Comparison of ENCODE assay signal across 11 mouse cellular contexts in genomic region chr12:36036776-36037175, GRCm38 (mm10). TPM values are rescaled to one million over a fixed set of nuclear protein-coding genes. Genes with fewer than 3 reads are reported as not detected.
DNase-seq lines count a peak whose midpoint lies in the region; ATAC-seq and TF ChIP-seq lines count a peak whose summit lies in the region.
"Had no signal": no experiment of that assay in that cellular context is flagged by ENCODE, and none has a peak within 500 bp of the region (broad histone marks: within the 10 kb centered on the region; RNA-seq: fewer than 3 reads in every experiment).

No protein-coding gene starts in this region.

- ATAC-seq in intestine, postnatal 0 days: peak; percentile 50
- ATAC-seq in intestine, embryonic 16.5 days: no peak; the same call in 1 of the 2 replicates
- ATAC-seq in hematopoietic stem cell, adult 5-6 weeks (replicated peaks in 1 of 2; ENCODE audit: insufficient read depth in 1 of 2, low FRiP score in 2 of 2, low TSS enrichment in 1 of 2, low read depth in 1 of 2, poor library complexity in 2 of 2, severe bottlenecking in 2 of 2): peak; percentile 14 to 15; a peak in 2 of 4 replicates

- H3K9ac ChIP-seq in intestine, postnatal 0 days (ENCODE audit: low read depth, low read length): no peak overlapping the region
- H3K9ac ChIP-seq in intestine, embryonic 16.5 days (ENCODE audit: low read depth, low read length): no peak overlapping the region
- H3K9ac ChIP-seq: midbrain, embryonic 12.5 days had no signal

- H3K9me3 ChIP-seq in intestine, postnatal 0 days (ENCODE audit: control insufficient read depth): no peaks in the 10 kb centered on the region
- H3K9me3 ChIP-seq in intestine, embryonic 16.5 days (ENCODE audit: control insufficient read depth, low read length): no peaks in the 10 kb centered on the region; the same call in 1 of the 2 replicates

- H3K4me2 ChIP-seq in intestine, postnatal 0 days (replicated peaks; ENCODE audit: low read depth): 0 out of 2 replicates have a peak overlapping the region, but pooled peaks have one; percentile 24
- no peak overlapping the region for H3K4me2 ChIP-seq in intestine, embryonic 16.5 days (ENCODE audit: low read depth, low read length)
- H3K4me2 ChIP-seq: midbrain, embryonic 12.5 days had no signal

- no peaks in the 10 kb centered on the region for H3K27me3 ChIP-seq in intestine, postnatal 0 days (replicated peaks; ENCODE audit: control insufficient read depth, insufficient read depth, low read length)
- H3K27me3 ChIP-seq in intestine, embryonic 16.5 days (replicated peaks; ENCODE audit: control insufficient read depth, insufficient read depth, low read length): no peaks in the 10 kb centered on the region
- H3K27me3 ChIP-seq: midbrain, embryonic 12.5 days had no signal

- 55% methylated on average over 10 of the region's 10 CpGs for WGBS in intestine, postnatal 0 days
- WGBS in intestine, embryonic 16.5 days: 72% methylated on average over 10 of the region's 10 CpGs

- no peaks in the 10 kb centered on the region for H3K4me1 ChIP-seq in intestine, postnatal 0 days (replicated peaks; ENCODE audit: control insufficient read depth, insufficient read depth, low read length)
- H3K4me1 ChIP-seq in intestine, embryonic 16.5 days (ENCODE audit: control insufficient read depth, insufficient read depth, low read length): peaks cover 4% of the 10 kb centered on the region; the same call in 1 of the 2 replicates

- no peak overlapping the region for H3K27ac ChIP-seq in intestine, postnatal 0 days (ENCODE audit: low read depth, low read length)
- H3K27ac ChIP-seq in intestine, embryonic 16.5 days (ENCODE audit: low read length): no peak overlapping the region
- H3K27ac ChIP-seq: midbrain, embryonic 12.5 days had no signal

- peak; percentile 26; the same call in 1 of the 2 replicates for TF ChIP-seq CTCF in intestine, postnatal 0 days (IDR thresholded peaks at IDR 0.05; ENCODE audit: low read depth)

- H3K36me3 ChIP-seq in intestine, postnatal 0 days (ENCODE audit: control insufficient read depth, insufficient read depth): no peaks in the 10 kb centered on the region
- no peaks in the 10 kb centered on the region for H3K36me3 ChIP-seq in intestine, embryonic 16.5 days (ENCODE audit: control insufficient read depth, insufficient read depth, low read length)

- H3K4me3 ChIP-seq in intestine, postnatal 0 days (ENCODE audit: low read depth, low read length): no peak overlapping the region
- no peak overlapping the region for H3K4me3 ChIP-seq in intestine, embryonic 16.5 days (ENCODE audit: low read length)
- H3K4me3 ChIP-seq: midbrain, embryonic 12.5 days had no signal

- DNase-seq in spleen, postnatal 36 days (ENCODE audit: low spot score in 2 of 2): peak; percentile 17 to 24
- no peak for DNase-seq in spleen, postnatal 4 days (ENCODE audit: low spot score in 2 of 2)
- DNase-seq in cerebellum, adult 18-20 months: no peak
- no peak for DNase-seq in ovary, adult 18-20 months (ENCODE audit: low spot score)
- DNase-seq in cerebellum, postnatal 4 days (ENCODE audit: low spot score in 2 of 2): no peak
- DNase-seq: gastrocnemius, postnatal 36 days had no signal

RNA-seq across cellular contexts. Expression of gene Tspan13, which starts 5.5 kb away (rescaled TPM):
- polyA plus RNA-seq in intestine, postnatal 0 days (2015; fragmentation: Nextera tagmentation; extraction: Ambion mirVana): 499 and 565 TPM in 2 replicates
- 151 and 157 TPM in 2 replicates for polyA plus RNA-seq in intestine, embryonic 16.5 days (2015; fragmentation: Nextera tagmentation; extraction: Ambion mirVana)
- total RNA-seq in hematopoietic stem cell, adult 5-6 weeks (2017): 143 and 194 TPM in 2 replicates

RNA-seq across cellular contexts. Expression of gene Agr2, which starts 44.1 kb away (rescaled TPM):
- 438 and 502 TPM in 2 replicates for polyA plus RNA-seq in intestine, postnatal 0 days (2015; fragmentation: Nextera tagmentation; extraction: Ambion mirVana)
- 408 and 430 TPM in 2 replicates for polyA plus RNA-seq in intestine, embryonic 16.5 days (2015; fragmentation: Nextera tagmentation; extraction: Ambion mirVana)
- total RNA-seq in hematopoietic stem cell, adult 5-6 weeks (2017): not detected in 2 replicates
- total RNA-seq: gastrocnemius, postnatal 36 days; left cerebral cortex, postnatal 25 days had no signal
- polyA plus RNA-seq: midbrain, embryonic 12.5 days had no signal

Comparison
In these comparisons a context has a peak if more than half of its experiments do, and no peak if none do; other contexts are left out.
1. DNase-seq: peak in spleen, postnatal 36 days (2 of 2); none in spleen, postnatal 4 days (0 of 2), cerebellum, adult 18-20 months (0 of 2), ovary, adult 18-20 months (single experiment) and cerebellum, postnatal 4 days (0 of 2).